Mouse (Mus musculus) heart, adult 2 months (tissue): ENCODE measurements at regions not wholly inside any gene's neighbourhood (a gene's known extent, or its start where the extent isn't known, plus 50 kb on each side); places are given as distances from the start of the nearest gene placed in this dataset.

Experiments used
- CTCF ChIP-seq: fragments of 200-600 bp; IDR thresholded peaks from 2 replicates; pipeline ENCODE4 v1.8.1; 2022; ENCODE audit warnings: antibody characterized with exemption, mild to moderate bottlenecking, moderate library complexity
- EP300 ChIP-seq: fragments of 200-500 bp; IDR thresholded peaks from 2 replicates; pipeline ENCODE4 v1.6.1; 2011; ENCODE audit warnings: low read depth, low read length, control low read depth; ENCODE audit not compliant: insufficient read depth
- POLR2A ChIP-seq: fragments of 200-500 bp; IDR thresholded peaks from 2 replicates; pipeline ENCODE4 v1.6.1; 2011; ENCODE audit warnings: mild to moderate bottlenecking, low read depth, low read length, control low read depth; ENCODE audit not compliant: insufficient read depth

DNA sequence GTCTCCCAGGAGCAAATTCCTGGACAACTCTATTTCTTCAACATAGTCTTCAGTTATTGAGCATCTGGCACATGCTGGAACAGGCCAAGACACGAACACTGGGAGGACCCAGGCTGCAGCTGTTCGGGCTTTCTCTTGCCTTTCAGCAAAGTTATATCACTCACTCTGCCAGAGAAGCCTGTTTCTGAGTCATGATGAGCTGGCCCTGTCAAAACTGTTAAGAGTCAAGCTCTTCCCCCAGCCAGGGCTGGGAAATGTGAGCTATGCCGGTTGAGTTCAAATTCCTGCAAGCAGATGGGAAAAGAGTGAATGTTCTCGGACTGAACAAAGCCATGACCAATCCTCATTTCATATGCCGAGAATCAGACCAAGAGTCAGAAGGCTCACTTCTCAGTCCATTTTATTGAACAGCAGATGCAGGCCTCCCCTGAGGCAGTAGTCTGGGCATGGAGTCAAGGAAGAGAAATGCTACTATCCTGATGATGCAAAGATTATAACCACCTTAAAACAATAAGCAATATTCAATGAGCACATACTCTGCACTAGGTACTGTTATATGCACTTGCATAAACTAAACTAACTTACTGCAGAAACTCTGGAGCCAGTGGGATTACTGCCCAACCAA, 90.7 kb upstream of the Slc22a22 start:
- TF ChIP-seq EP300 (no peak), CTCF (no peak), POLR2A (no peak)
